Mouse (Mus musculus) E14TG2a.4 (cell line): ENCODE data around the gene Fam102b.

Experiments used
- H3K27me3 ChIP-seq: 2 replicates; pipeline ENCODE4 v1.6.1; 2014; ENCODE audit warnings: low read length, control low read depth; ENCODE audit not compliant: insufficient read depth
- H3K36me3 ChIP-seq: 2 replicates; pipeline ENCODE4 v1.6.1; 2014; ENCODE audit warnings: low read length, control low read depth; ENCODE audit not compliant: insufficient read depth
- H3K4me1 ChIP-seq: replicated peaks from 2 replicates; pipeline ENCODE4 v1.6.1; 2014; ENCODE audit warnings: low read depth, low read length, control low read depth
- H3K4me3 ChIP-seq: replicated peaks from 2 replicates; pipeline ENCODE4 v1.5.1; 2014; ENCODE audit warnings: mild to moderate bottlenecking, low read length
- H3K9me3 ChIP-seq: 2 replicates; pipeline ENCODE4 v1.6.1; 2014; ENCODE audit warnings: low read length, control low read depth
- CTCF ChIP-seq: conservative IDR thresholded peaks from 2 replicates; pipeline ENCODE4 v1.5.1; 2014; ENCODE audit warnings: low read length
- NANOG ChIP-seq: IDR thresholded peaks from 2 replicates; pipeline ENCODE4 v1.6.1; 2014; ENCODE audit warnings: borderline replicate concordance, low read length, mixed read lengths
- POU5F1 ChIP-seq: IDR thresholded peaks from 2 replicates; pipeline ENCODE4 v1.6.1; 2014; ENCODE audit warnings: low read length, borderline replicate concordance

Gene Fam102b

DNA sequence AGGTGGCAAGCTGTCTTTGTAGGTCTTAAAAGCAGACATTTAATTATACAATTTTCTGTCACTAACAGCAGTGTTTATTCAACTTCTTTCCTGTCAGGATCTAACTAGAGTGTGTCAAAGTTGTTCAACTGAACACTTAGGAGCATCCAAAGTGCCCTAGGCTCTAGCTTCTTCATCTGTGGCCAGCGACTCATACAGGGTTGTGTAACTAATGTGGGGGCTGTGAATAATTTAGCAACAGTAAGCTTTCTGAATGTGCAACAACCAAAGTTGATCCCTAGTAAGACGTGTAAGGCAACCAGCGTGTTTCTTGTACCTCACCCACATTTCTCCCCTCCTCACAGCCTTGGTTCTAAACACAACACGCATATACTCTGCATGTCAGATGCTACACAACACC is 13.5 kb upstream of the Fam102b start:
- Histone ChIP-seq H3K9me3 (no peaks in the 10 kb centered on the region), H3K36me3 (no peaks in the 10 kb centered on the region), H3K4me3 (no peak overlapping the region), H3K4me1 (no peaks in the 10 kb centered on the region), H3K27me3 (no peaks in the 10 kb centered on the region)
- TF ChIP-seq CTCF: no peak
- TF ChIP-seq NANOG: no peak
- TF ChIP-seq POU5F1: no peak

DNA sequence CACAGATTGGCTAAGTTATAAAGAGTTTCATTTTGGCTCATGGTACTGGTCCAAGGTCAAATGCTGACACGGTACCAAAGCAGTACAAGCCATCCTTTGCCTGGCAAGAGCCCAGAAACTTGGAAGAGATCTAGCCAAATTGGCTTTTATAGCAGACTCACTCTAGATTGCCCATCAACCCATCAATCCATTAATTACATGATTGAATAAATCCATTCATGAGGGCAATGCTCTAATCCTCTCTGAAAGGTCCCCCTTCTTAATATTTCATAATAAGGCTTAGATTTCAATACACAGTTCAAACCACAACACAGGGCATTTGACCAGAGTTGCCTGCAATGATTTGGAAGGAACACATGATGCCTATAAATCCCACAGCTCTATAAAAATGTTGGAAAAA is 7.0 kb upstream of the Fam102b start:
- H3K36me3 ChIP-seq: no peaks in the 10 kb centered on the region
- no peak overlapping the region for H3K4me3 ChIP-seq
- H3K27me3 ChIP-seq: peaks cover 7% of the 10 kb centered on the region; the same call in 1 of the 2 replicates
- peaks cover 10% of the 10 kb centered on the region for H3K9me3 ChIP-seq
- TF ChIP-seq CTCF: no peak
- TF ChIP-seq POU5F1: no peak
- no peak for TF ChIP-seq NANOG
- peaks cover 9% of the 10 kb centered on the region; the same call in 1 of the 2 replicates for H3K4me1 ChIP-seq

DNA sequence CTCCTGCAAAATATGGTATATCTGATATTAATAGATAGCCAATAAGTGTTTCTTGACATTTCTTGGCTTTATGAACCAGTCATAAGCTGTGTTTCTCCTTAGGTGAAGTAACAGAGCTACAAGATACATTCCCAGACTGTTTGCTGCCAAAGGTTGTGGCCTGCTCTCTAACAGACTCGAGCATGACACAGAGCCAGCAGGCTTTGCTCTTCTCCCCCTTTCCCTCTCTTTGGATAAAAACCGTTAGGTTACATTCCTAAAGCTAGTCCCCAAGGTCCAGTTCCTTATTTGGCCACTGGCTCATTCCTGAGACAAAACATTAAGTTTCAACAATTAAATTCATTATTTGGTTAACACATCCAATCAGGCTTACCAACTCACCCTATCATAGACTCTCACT is 4.9 kb upstream of the Fam102b start:
- H3K4me3 ChIP-seq: no peak overlapping the region
- H3K36me3 ChIP-seq: no peaks in the 10 kb centered on the region
- TF ChIP-seq POU5F1: no peak
- no peak for TF ChIP-seq CTCF
- TF ChIP-seq NANOG: no peak
- peaks cover 13% of the 10 kb centered on the region; the same call in 1 of the 2 replicates for H3K4me1 ChIP-seq
- H3K27me3 ChIP-seq: peaks cover 17% of the 10 kb centered on the region
- peaks cover 10% of the 10 kb centered on the region for H3K9me3 ChIP-seq

DNA sequence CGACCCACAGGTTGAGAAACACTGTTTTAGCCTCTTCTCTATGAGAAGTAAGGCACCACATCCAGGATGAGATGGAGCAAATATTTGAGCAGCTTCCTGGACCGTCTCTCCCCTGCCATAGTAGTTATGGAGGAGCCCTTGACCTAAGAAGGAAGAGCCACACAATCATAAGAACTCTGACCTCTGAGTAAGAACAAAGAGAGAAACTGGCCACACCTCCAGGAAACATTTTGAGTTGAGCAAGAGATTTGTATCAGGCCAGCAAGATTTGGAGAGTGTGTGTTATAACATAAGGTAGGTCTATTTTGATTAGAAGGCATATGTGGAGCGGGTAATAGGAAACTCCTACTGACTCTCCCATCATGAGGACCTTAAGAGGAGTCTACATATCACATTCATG is 4.2 kb upstream of the Fam102b start:
- TF ChIP-seq CTCF (no peak), POU5F1 (no peak), NANOG (no peak)
- Histone ChIP-seq H3K4me3 (no peak overlapping the region), H3K36me3 (no peaks in the 10 kb centered on the region), H3K9me3 (peaks cover 10% of the 10 kb centered on the region), H3K27me3 (peaks cover 21% of the 10 kb centered on the region), H3K4me1 (peaks cover 17% of the 10 kb centered on the region)

DNA sequence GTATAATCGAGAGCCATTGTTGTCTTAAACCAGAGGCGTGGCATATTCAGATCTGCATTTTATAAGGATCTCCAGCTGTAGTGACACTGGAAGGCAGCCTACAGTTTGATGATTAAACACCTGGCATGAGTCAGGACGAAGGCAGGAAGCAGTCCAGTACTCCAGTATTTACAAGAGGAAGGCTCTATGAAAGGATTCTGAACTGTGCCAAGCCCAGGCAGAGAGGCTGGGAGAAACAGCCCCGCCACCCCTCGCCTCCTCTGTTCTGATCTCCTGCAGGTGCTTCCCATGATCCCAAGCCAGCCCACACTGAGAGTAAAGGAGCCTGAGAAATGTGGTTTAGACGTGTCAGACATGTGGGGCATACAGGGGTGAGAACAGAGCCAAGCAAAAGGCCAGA is 3.4 kb upstream of the Fam102b start:
- H3K9me3 ChIP-seq: peaks cover 10% of the 10 kb centered on the region
- H3K27me3 ChIP-seq: peaks cover 28% of the 10 kb centered on the region
- TF ChIP-seq CTCF (no peak), NANOG (no peak), POU5F1 (no peak)
- H3K36me3 ChIP-seq: no peaks in the 10 kb centered on the region
- H3K4me1 ChIP-seq: peaks cover 20% of the 10 kb centered on the region
- H3K4me3 ChIP-seq: no peak overlapping the region

DNA sequence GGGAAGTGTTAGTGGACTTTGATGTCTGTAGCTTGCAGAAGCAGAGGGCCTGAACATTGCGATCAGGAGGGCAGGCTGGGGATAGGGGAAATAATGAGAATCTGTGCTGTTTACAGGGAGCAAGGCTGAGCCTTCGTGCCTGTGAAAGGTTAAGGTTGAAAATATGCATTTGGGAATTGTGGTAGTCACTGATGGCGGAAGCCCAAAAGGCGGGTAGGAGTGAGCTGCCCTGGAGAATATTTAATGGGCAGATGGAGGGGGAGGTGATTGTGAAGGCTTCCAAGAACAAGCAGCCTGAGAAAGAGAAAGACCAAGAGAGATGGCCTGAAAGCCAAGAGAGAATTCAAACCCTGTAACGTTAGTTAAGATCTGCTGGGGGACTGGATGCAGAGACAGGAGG is 2.3 kb upstream of the Fam102b start:
- TF ChIP-seq POU5F1: no peak
- TF ChIP-seq CTCF: no peak
- TF ChIP-seq NANOG: no peak
- Histone ChIP-seq H3K4me3 (no peak overlapping the region), H3K9me3 (peaks cover 10% of the 10 kb centered on the region), H3K36me3 (no peaks in the 10 kb centered on the region), H3K27me3 (peaks cover 28% of the 10 kb centered on the region), H3K4me1 (peaks cover 20% of the 10 kb centered on the region)

DNA sequence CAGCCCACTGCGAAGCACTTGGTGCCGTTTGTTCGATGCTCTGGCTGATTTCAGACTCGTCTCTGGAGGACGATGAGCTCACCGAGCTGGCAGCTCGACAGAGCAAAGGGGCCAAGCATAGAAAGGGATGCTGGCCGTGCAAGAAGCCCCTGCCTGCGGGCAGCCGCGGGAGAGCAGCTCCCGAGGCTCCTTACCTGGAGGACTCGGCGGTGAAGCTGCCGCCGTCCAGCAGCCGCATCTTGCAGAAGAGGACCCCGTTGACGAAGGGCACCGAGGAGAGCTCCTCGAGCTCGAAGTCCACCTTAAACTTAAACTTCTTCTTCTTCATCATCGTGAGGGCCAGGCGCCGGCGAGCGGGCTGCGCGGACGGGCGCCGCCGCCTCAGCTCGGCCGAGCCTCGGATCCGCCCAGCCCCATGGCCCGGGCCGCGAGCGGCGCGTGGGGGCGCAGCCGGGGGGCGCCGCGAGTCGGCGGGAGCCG is 376 bp downstream of the Fam102b start:
- Histone ChIP-seq H3K4me3 (peak overlapping the region; percentile 81), H3K4me1 (peaks cover 20% of the 10 kb centered on the region), H3K9me3 (no peaks in the 10 kb centered on the region), H3K27me3 (peaks cover 28% of the 10 kb centered on the region), H3K36me3 (no peaks in the 10 kb centered on the region)
- TF ChIP-seq CTCF (no peak), POU5F1 (no peak), NANOG (no peak)

DNA sequence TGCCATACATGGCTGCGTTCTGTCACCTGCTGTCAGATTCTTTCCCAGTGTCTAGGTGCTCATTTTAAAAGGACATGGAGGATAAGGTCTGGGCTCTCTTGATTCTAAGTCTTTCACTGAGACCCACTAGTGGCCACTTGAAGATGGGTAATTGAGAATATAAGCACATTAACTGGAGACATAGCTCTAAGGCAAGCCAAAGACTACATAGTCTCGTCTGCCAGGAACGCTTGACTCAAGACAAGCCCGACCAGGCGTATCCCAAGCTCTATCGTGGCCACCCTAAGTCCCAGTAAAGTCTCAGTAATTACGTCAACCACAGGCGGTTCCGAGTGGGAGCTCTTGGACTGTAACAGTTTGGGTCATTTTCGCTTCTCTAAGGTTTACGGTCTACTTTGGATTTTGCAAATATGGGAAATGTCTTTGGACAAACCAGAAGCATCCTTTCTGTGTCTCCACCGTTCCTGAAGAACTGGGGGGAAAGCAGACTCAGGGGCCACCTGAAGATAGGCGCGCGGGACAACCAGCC is 881 bp downstream of the Fam102b start:
- Histone ChIP-seq H3K9me3 (no peaks in the 10 kb centered on the region), H3K4me1 (peaks cover 20% of the 10 kb centered on the region), H3K27me3 (peaks cover 28% of the 10 kb centered on the region), H3K4me3 (peak overlapping the region; percentile 81), H3K36me3 (no peaks in the 10 kb centered on the region)
- TF ChIP-seq NANOG (no peak), CTCF (no peak), POU5F1 (no peak)

DNA sequence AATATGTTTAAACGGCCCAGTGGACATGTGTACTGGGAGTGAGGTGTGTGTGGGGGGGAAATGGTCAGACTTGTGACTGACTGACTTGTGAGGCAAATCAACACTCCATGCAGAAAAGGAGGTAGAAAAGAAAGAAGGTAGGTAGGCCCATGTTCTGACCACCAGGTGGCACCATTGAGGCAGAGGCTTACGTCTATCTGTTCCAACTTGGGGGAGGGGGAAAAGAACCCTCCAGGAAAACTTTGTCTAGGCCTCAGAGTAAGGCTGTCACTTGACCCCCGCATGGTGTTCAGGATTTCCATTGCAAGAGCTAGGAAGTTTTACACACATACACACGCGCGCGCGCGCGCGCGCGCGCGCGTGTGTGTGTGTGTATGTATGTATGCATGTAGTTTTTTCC is 1.8 kb downstream of the Fam102b start:
- no peak for TF ChIP-seq NANOG
- peak; percentile 84 for TF ChIP-seq CTCF
- Histone ChIP-seq H3K9me3 (no peaks in the 10 kb centered on the region), H3K27me3 (peaks cover 28% of the 10 kb centered on the region), H3K36me3 (no peaks in the 10 kb centered on the region), H3K4me3 (no peak overlapping the region), H3K4me1 (peaks cover 16% of the 10 kb centered on the region)

DNA sequence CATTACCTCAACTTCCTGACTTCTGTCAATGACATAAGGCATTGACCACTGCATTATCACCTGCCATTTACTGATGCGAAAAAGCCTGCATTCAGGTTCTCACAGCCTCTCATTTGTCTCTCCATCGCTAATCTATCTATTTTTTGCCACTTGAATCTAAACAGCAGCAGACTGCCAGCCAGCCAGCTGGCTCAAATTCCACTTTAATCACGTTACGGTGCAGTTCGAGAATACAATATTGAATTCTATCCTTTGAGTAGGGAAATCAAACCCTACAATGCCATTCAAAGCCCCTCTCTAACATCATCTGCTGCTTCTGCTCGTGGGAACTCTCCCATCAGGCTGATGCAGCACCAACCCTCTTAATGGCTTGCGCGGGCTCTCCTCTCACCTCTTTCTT is 4.3 kb downstream of the Fam102b start:
- H3K9me3 ChIP-seq: no peaks in the 10 kb centered on the region
- no peaks in the 10 kb centered on the region for H3K36me3 ChIP-seq
- H3K4me1 ChIP-seq: peaks cover 11% of the 10 kb centered on the region
- TF ChIP-seq POU5F1 (no peak), CTCF (no peak), NANOG (no peak)
- peaks cover 12% of the 10 kb centered on the region for H3K27me3 ChIP-seq
- no peak overlapping the region for H3K4me3 ChIP-seq
